Mouse (Mus musculus) testis, postnatal 10 days (tissue): ENCODE measurements around the gene P2ry6.

Experiments used
- DNase-seq: peaks from one replicate; pipeline ENCODE4 v3.0.0; 2021; ENCODE audit warnings: low spot score

Gene P2ry6

DNA sequence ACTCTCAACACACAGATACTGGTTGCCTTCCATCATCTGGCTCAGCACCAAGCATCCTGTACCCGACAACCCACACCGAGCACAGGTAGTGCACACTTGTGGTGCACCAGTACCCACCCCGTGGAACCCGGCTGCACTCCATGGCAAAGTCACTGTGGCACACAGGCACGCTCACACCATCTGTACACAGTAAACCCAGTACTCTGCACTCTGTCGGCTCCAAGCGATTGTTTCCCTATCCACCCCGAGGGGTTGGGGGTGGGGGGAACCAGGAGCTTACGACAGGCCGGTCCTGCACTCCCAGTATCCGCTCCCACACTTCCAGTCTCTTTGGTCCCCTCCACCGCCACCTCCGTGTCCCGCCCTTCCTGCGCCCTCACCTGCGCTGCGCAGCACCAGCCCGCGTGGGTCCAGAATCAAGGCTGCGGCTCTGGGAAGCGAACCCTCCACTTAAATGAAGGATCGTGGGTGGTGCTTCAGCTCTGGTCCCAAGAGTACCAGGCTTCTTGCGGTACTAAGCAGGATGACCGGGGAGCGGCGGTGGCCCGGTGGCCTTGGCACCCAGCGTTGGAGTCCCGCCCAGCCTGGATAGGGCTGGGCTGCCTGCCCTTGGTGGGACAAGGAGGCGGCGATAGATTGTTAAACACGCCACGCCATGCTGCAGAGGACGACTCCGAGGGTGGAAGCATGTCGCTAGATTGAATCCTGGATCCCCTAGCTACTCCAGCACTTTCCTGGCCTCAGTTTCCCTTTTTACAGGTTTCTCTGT is at the start of gene P2ry6:
P2ry6 (minus strand) TSS at position 515 of the 769 bp plus-strand sequence.
- DNase-seq, result peak; percentile 76

GRCm38 (mm10) chr7:101017492-101017891 is 43.0 kb upstream of the P2ry6 start:
- DNase-seq, result no peak

DNA sequence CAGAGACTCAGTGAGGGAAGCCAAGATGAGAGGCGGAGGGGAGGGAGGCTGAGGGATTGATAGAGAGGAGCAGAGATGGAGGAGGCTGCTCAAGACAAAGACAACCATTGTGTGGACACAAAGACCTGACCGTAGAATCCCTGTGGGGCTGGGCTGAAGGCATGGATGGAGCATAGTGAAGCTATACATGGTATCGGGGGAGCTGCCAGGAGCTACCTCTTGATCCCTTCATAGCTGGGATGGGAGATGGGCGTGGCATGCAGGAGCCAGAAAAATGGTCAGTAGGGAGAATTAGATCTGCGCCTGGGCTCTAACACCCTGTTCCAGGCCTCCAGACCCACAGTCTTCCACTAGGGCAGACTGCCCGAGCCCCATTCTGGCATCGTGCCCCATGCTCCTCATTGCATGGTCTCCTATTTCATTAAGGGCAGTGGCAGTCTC is 42.6 kb upstream of the P2ry6 start:
- peak; percentile 76 for DNase-seq

GRCm38 (mm10) chr7:101014985-101015384 is 40.5 kb upstream of the P2ry6 start:
- no peak for DNase-seq

- no peak for DNase-seq
These were observed 39.6 kb upstream of the P2ry6 start for GRCm38 (mm10) chr7:101014041-101014440.

DNA sequence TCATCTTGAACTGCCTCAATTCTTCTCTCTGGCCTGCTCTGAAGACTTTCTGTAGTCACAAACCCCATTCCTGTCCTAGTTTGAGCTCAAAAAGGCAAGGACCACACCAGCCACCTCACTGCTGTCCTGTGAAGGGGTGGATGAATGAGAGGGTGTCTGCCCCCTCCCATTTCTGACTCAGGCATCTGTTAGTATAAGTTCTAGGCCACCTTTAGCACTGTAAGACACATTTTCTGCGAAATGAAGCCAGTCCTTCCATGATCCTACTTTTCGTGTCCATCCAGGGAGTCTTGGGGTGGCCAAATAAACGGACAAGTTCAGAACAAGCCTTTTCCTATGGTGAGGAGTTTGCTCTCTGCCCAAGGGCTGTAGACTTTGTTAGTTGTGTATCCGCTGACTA is 38.1 kb upstream of the P2ry6 start, which contains the start of gene P2ry2:
P2ry2 (minus strand) TSS at position 326 of the 400 bp plus-strand sequence.
- no peak for DNase-seq

- peak; percentile 84 for DNase-seq
These were observed 37.4 kb upstream of the P2ry6 start for GRCm38 (mm10) chr7:101011681-101012367.

DNA sequence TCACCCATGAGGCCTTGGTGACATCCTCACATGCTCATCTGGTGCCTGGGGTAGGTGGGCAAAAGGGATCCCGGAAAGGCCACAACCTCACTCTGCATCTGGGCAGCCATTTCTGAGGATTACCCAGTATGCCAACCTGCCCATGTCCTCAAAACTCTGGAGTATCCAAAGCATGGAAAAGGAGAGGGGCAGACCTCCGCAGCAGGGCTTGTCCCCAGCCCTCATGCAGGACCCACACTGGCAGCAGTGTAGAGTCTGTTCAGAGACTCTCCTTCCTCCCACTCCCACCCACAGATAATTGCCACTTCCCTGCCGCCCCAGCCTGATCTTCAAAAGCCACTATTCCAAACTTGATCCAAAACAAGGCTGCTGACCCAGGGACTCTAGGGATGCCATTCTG is 36.3 kb upstream of the P2ry6 start:
- no peak for DNase-seq

GRCm38 (mm10) chr7:101006201-101006600 is 31.8 kb upstream of the P2ry6 start:
- no peak for DNase-seq

- DNase-seq, result no peak
These were observed 30.7 kb upstream of the P2ry6 start for GRCm38 (mm10) chr7:101005119-101005518.

GRCm38 (mm10) chr7:101003442-101004326 is 29.2 kb upstream of the P2ry6 start:
- no peak for DNase-seq

DNA sequence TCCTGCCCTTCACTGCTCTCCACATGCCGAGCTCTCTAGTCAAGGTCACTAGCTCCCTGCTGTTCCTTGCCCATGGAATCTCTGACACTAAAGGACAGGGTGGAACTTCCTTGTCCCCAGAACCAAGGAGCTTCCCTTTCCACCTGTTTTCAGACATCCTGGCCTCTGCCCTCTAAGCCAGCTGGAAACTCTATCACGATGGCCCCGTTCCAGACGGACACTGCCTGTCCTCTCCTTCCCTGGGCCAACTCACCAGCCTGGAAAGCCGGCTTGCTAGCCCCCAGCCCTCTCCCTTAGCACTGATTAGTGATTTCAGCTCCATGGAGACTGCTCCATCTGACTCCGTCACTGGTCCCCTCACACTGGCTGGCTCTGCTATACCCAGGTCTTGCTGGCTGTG is 27.8 kb upstream of the P2ry6 start:
- DNase-seq, result peak; percentile 70

DNA sequence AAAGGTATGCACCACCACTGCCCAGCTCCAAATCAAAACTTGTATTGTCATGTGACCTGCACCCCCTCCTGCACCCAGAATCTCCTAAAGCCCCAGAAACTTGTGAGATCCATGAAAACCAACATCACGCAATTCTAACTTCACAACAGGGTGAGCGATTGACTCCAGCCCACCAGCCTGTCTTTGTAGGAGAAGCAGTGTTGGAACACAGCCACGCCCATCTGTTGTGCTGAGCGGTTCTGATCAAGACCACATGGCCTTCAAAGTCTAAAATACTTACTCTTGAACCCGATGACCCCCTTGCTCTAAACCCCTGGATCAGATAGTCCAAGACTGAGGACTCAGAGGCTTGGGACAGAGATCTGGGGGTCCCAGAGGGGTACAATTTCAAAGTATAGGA is 25.2 kb upstream of the P2ry6 start:
- DNase-seq, result peak; percentile 41

DNA sequence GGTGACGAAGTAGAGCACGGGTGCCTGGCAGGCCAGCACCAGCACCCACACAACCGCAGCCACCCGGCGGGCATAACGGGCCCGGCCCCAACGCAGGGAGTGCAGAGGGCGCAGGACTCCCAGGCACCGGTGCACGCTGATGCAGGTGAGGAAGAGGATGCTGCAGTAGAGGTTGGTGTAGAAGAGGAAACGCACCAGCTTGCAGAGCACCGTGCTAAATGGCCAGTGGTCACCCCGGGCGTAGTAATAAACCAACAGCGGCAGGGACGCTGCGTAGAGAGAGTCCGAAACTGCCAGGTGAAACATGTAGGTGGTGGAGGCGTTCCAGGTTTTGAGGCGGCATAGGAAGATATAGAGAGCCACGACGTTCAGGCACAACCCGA is 24.1 kb upstream of the P2ry6 start:
- peak; percentile 44 for DNase-seq

- DNase-seq, result no peak
These were observed 23.6 kb upstream of the P2ry6 start for GRCm38 (mm10) chr7:100997951-100998577.

DNA sequence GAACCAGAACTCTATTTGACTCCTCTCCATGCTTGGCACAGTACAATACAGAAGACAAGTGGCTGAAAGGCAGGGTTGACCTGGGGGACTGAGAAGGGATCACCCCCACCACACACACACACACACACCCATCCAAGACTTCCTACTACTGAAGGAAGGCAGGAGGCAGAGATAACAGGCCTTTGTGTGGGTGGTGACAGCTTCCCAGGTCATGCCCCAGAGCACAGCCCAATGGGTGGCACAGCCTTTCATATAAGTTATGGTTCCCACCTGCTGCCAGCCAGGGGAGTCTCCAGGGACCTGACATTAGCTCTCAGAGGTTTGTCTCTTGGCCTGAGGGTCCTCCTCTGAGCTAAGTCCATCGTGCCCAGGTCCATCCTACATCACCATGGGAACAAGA is 22.8 kb upstream of the P2ry6 start:
- DNase-seq, result no peak

GRCm38 (mm10) chr7:100995951-100996350 is 21.5 kb upstream of the P2ry6 start:
- no peak for DNase-seq

- no peak for DNase-seq
These were observed 20.9 kb upstream of the P2ry6 start for GRCm38 (mm10) chr7:100995260-100995864.

DNA sequence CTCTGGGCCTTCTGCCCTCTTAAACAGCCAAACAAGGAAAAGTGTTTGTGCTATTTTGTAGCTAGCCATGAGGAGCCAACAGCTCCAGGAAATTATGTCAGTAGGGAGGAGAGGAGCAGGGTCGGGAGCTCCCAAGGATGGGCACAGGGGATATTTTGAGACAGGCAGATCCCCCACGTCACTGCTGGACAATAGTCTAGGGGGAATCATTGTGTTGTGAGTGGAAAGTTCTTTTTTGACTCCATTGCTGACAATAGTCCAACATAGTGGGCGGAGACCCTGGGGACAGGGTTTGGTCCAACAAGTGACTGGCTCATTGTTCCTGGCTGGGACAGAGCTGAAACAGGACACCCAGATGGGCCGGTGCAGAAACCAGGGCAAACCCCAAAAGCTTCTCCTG is 18.7 kb upstream of the P2ry6 start:
- DNase-seq, result no peak

- no peak for DNase-seq
These were observed 17.5 kb upstream of the P2ry6 start for GRCm38 (mm10) chr7:100991972-100992371.

DNA sequence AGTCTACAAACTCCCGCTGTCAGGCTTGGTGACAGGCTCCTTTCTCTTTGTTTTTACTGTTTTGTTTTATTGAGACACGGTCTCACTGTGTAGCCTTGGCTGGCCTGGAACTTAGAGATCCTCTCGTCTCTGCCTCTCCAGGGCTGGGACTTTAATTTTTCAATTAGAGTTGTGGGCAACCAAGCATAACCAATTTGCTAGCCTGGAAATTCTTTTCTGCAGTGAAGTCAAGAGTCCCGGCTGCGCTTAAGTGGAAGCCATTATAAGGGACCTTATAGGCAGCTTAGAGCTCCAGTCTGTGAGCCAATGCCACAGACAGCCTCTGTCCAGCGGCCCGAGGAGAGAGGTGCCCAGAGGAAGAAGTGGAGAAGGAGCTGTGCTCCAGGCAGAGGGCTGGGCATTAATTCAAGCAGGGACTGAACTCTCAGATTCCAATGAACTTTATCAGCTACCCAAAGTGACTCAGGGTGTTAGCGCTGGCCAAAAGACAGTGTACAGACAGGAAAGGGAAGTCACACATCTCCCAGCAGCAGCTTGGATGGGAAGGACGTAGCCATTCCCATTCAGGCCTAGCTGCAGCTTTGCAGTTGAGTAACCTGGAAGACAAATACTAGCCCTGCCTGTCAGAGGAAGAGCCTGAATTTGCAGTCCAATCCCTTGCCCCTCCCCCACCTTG is 16.3 kb upstream of the P2ry6 start:
- no peak for DNase-seq
